Mouse (Mus musculus) right cerebral cortex, adult 18-20 months (tissue): ENCODE measurements around the gene Banp.

Experiments used
- DNase-seq: peaks from one replicate; pipeline ENCODE4 v3.0.0; 2022; ENCODE audit warnings: mixed read lengths

Gene Banp

GRCm38 (mm10) chr8:121949222-121949800 is at the start of gene Banp:
Gene Banp (plus strand): TSS chr8:121949750.
- no peak for DNase-seq

DNA sequence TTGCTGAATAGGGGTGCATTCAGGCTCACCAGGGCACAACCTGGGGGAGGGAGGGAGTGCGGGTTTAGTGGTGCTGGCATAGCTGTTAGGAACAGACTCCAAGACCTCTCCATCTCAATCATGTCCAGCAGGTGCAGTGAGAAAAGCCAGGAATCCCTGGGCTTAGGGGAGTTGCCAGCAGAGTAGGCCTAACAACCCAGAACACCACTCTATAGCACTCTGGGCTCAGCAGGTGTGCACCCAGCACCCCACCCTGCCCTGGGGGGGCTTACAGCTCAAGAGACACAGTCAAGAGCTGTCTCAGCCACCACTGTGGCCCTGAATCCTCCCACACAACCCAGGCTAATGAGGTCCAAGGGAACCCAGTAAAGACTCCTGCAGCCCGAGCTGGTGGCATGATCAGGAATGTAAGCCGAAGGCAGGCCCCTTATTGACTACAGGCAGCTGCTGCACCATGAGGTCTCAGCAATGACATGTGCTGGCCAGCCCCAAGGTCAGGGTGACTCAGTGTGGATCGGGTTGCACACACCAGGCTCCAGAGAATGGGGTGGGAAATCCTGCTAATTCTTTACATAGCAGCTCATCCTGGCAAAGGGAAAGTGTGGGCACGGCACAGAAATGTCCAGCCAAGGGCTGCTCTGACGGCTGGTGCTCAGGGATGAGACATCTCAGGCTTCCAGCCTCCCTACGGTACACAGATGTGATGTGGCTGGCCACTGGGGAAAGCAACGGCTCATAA is 47.9 kb upstream of the Banp start:
- DNase-seq, result no peak

- no peak for DNase-seq
Observed at GRCm38 (mm10) chr8:121903977-121904376, 45.6 kb upstream of the Banp start.

GRCm38 (mm10) chr8:121904999-121905398 is 44.6 kb upstream of the Banp start:
- DNase-seq, result no peak

GRCm38 (mm10) chr8:121905420-121905819 is 44.1 kb upstream of the Banp start:
- no peak for DNase-seq

DNA sequence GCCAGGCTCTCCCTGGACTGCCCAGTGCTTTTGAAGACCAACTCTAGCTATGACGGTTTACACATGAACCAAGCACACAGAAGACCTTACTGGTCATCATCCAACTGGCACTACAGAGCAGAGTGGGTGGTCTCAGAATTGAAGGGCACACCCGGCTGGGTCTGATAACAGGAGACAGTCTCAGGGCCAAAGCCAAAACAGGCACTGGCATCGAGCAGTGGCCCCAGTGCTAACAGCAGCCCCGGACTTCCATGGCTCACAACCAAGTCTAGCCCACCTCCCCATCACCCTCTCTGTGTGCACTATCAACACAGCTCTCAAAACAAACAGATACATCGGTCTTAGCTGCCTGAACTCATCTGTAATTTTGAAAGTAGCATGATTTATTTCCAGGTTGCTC is 43.7 kb upstream of the Banp start:
- no peak for DNase-seq

GRCm38 (mm10) chr8:121906542-121907512 is 42.7 kb upstream of the Banp start:
- peak; percentile 64 for DNase-seq

GRCm38 (mm10) chr8:121907587-121908248 is 41.8 kb upstream of the Banp start, which contains the start of gene Slc7a5:
Gene Slc7a5 (minus strand): TSS chr8:121907694.
- peak; percentile 95 for DNase-seq

GRCm38 (mm10) chr8:121908378-121909147 is 41.0 kb upstream of the Banp start:
- DNase-seq, result no peak

DNA sequence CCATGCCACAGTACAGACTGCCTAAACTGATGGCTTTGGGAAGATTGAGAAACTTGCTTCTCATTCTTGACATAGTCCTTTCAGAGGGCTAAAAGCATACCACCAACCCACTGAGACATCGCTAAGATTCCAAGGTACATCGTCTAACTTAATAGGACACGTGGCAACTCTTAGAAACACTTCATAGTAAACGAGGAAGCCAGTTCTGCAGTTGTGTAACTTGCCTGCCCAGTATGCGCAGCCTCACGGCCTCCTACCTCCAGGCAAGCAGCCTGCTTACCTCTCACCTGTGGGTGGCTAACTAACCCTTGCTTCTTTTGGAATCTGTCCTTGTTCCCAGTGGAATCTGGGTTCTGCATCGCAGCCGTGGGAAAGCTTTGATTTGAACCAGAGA is 40.4 kb upstream of the Banp start:
- DNase-seq, result no peak

- peak; percentile 71 for DNase-seq
Observed at GRCm38 (mm10) chr8:121909663-121910062, 39.9 kb upstream of the Banp start.

- DNase-seq, result no peak
Observed at GRCm38 (mm10) chr8:121911400-121911799, 38.1 kb upstream of the Banp start.

GRCm38 (mm10) chr8:121911987-121912386 is 37.6 kb upstream of the Banp start:
- DNase-seq, result no peak

GRCm38 (mm10) chr8:121912831-121913230 is 36.7 kb upstream of the Banp start:
- DNase-seq, result no peak

DNA sequence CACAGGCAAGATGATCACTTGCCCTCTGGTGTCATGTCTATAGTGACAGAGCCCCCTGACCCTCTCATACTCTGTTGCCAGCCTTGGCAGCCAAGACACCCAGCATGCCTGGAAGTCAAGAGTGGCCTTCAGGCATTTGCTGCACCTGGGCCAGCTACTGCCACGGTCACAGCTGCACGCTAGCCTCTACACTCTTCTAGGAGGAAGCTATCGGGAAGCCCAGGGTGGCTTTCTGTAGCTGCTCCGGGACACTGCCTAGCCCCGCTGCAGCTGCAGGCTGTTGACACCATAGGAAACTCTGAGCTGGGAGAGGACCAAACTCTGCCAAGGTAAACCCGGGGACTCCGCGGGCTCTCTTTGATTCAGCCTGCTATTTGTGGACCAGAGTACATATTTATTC is 36.2 kb upstream of the Banp start:
- no peak for DNase-seq

DNA sequence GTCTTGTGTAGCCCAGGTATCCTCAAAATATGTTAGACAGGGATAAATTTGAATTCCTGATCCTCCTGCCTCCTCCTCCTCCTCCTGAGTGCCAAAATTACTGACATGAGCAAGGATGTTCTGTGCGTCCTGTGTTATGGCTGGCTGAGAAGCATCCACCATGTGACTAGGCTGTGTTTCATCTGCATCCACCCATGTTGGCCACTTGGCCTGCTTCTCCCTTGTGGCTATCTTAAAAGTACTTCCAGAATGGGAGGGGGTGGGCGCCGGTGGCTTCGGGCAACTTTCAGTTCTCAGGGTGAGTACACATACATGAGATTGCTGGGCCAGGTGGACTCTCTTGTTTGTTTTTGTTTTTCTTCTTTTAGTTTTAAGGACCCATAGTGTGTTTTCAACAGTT is 30.4 kb upstream of the Banp start:
- no peak for DNase-seq

DNA sequence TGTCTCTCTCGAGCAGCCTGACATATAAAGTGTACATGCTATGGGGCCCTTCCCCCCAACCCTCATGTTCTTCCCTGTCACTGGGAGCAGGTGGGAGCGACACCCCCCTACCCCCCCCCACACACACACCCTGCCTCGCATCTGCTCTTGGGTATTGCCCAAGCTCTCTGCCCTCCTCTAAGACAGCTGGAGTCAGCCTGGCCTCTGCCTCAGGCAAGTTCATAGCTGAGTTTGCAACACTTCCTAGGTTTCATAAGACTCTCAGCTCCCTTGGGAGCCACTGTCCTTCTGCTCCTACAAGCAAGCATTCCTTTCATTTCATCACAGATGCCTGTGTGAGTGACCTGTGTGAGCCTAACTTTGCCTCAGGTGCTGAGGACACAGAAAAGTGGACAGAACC is 29.8 kb upstream of the Banp start:
- DNase-seq, result no peak

DNA sequence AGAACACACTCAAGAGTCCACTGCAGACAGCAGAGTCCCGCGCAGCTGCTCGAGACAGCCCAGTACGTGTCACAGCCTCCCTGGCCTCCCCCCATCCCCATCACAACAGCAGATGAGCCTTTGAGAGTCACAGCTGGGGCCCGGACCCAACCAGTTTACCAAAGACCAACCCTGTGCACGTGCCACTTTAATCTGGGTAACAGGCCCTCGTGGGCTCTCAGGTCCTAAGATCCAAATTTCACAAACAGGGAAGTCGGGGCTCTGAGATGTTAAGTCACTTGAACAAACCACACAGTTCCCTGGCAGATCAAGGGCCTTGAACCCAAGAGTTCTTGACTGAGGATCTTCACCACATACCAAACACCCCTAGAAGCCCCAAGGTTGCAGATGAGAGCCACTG is 28.0 kb upstream of the Banp start:
- no peak for DNase-seq

DNA sequence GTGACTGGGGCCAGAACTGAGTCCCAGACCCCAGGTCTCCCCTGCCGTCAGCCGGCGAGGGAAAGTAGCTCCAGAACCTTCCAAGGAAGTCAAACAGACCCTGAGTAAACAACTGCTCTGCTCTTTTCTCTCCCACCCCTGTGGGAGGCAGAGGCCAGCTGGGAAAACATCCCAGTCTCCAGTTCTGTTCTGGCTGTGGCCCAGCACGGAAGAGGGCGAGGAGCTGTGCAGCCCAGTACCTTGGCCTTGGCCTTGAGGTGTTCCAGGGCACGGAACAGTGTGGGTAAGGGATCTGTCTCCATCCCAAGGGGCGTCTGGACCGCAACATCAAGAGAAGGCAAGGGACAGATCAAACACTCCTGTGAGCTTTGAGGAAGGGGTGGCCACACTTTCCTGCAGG is 27.4 kb upstream of the Banp start:
- DNase-seq, result no peak

DNA sequence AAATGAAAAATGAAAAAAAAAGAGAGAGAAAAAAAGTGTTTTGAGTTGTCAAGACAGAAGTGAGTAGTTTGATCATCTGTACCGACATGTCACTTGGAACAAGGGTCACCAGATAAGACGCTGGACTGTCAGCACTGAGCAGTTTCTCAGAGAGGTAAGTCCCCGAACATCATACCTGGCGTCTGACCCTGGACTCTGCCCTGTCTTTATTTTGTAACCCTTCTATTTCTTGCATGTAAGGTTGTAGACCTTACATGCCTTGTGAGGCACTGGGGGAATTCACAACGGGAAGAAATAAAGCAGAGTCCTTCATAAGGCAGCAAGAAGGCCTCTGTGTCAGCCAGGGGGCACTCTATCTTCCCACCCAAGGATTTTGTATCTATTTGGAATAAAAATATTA is 24.9 kb upstream of the Banp start:
- DNase-seq, result no peak

DNA sequence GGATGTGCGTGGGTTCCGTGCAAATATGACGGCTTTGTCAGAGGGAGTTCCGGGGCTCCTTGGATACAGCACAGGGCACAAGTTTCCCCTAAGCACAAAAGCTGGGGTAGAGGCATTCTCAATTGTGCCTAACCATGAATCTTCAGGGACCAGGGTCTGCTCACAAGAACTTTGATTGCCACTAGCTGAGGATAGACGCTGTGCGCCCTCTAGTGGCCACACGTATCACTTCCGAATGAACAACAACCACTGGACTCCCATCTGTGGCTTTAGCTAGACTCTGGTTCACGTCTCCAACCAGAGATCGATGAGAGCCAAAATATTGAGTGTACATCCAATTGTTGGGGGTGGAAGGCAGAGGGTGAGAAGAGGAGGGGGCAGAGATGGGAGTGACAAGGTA is 23.9 kb upstream of the Banp start:
- DNase-seq, result peak; percentile 75

DNA sequence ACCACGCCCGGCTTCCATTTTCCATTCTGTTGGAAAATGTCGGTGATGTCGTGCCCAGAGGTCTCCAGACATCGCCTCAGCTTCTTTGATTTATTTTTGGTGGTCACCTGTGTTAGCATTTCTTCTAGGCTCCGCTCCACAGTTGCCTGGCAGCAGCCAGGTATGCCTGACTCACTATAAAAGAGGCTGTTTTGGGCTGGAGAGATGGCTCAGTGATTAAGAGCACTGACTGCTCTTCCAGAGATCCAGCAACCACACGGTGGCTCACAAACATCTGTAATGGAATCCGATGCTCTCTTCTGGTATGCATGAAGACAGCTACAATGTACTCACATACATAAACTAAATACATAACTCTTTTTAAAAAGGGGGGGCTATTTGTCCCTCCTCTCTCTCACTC is 23.3 kb upstream of the Banp start:
- no peak for DNase-seq
